Mouse (Mus musculus) liver, adult 2 months (tissue): ENCODE data around the gene Ppp4r3a. TPM values are rescaled to one million over a fixed set of nuclear protein-coding genes. Genes with fewer than 3 reads are reported as not detected.

Experiments
- DNase-seq: peaks from one replicate; pipeline ENCODE4 v3.0.0-alpha.2; 2011; ENCODE audit warnings: low read depth, low spot score; ENCODE audit errors: extremely low read depth
- H3K27ac ChIP-seq: fragments of 200-500 bp; replicated peaks from 2 replicates; pipeline ENCODE4 v1.5.1; 2012; ENCODE audit warnings: low read depth, mild to moderate bottlenecking, control low read depth, inconsistent platforms, low read length; ENCODE audit not compliant: insufficient read depth
- H3K27me3 ChIP-seq: fragments of 200-500 bp; 2 replicates; pipeline ENCODE4 v1.6.1; 2012; ENCODE audit warnings: mild to moderate bottlenecking, moderate library complexity, low read length, inconsistent platforms; ENCODE audit not compliant: control insufficient read depth, insufficient read depth
- H3K36me3 ChIP-seq: fragments of 200-500 bp; 2 replicates; pipeline ENCODE4 v1.6.1; 2012; ENCODE audit warnings: low read length, inconsistent platforms; ENCODE audit not compliant: control insufficient read depth, insufficient read depth
- H3K4me1 ChIP-seq: fragments of 200-500 bp; 2 replicates; pipeline ENCODE4 v1.6.1; 2011; ENCODE audit warnings: low read length; ENCODE audit not compliant: control insufficient read depth, insufficient read depth
- H3K4me3 ChIP-seq: fragments of 200-500 bp; 2 replicates; pipeline ENCODE4 v1.5.1; 2011; ENCODE audit warnings: low read depth, mild to moderate bottlenecking, control low read depth, low read length, moderate library complexity; ENCODE audit not compliant: insufficient read depth
- H3K79me2 ChIP-seq: fragments of 200-500 bp; 2 replicates; pipeline ENCODE4 v1.6.1; 2012; ENCODE audit warnings: inconsistent platforms, mild to moderate bottlenecking, low read length, moderate library complexity; ENCODE audit not compliant: control insufficient read depth, insufficient read depth
- H3K9ac ChIP-seq: fragments of 200-500 bp; 2 replicates; pipeline ENCODE4 v1.6.1; 2012; ENCODE audit warnings: low read depth, mild to moderate bottlenecking, control low read depth, inconsistent platforms, low read length
- CTCF ChIP-seq: fragments of 200-500 bp; IDR thresholded peaks from 2 replicates; pipeline ENCODE4 v1.5.1; 2011; ENCODE audit warnings: low read depth, low read length, control low read depth
- POLR2A ChIP-seq: fragments of 200-500 bp; IDR thresholded peaks from 2 replicates; pipeline ENCODE4 v1.6.1; 2011; ENCODE audit warnings: low read length, control low read depth; ENCODE audit not compliant: insufficient read depth; ENCODE audit errors: extremely low read depth
- WGBS: fragments of 180-500 bp; shearing (Covaris S2); methylation state at CpG from one replicate; pipeline ENCODE4 v1.1.7; 2018; 5-methylcytosine and 5-hydroxymethylcytosine counted together
- polyA plus RNA-seq: library from polyadenylated mRNA; depleted of rRNA; stranded (reverse); fragments of >200 nt; gene quantifications from 2 replicates; pipeline ENCODE4 v1.2.3, GENCODE M21; 2012; rRNA removed
- total RNA-seq: library from RNA; depleted of rRNA; stranded (reverse); fragments of >200 nt; gene quantifications from 2 replicates; pipeline ENCODE4 v1.2.3, GENCODE M21; 2014; rRNA removed

Gene Ppp4r3a
- total and polyA plus RNA-seq, 2 experiments = 12.2 to 41.9 TPM

- H3K27ac ChIP-seq = no peak overlapping the region
- no peak for TF ChIP-seq POLR2A
- no peak for TF ChIP-seq CTCF
Observed at GRCm38 (mm10) chr12:100990291-100990690, 93.2 kb downstream of the Ppp4r3a start.

GRCm38 (mm10) chr12:100989780-100990288 is 93.7 kb downstream of the Ppp4r3a start:
- peak; percentile 56 for DNase-seq
- Histone ChIP-seq H3K27ac (no peak overlapping the region), H3K4me3 (no peak overlapping the region), H3K9ac (no peak overlapping the region), H3K27me3 (no peaks in the 10 kb centered on the region), H3K79me2 (0 out of 2 replicates have a peak, but pooled peaks cover 3% of the 10 kb centered on the region), H3K36me3 (no peaks in the 10 kb centered on the region), H3K4me1 (no peaks in the 10 kb centered on the region)
- TF ChIP-seq CTCF = no peak
- no peak for TF ChIP-seq POLR2A
- WGBS = 65% methylated on average over 4 of the region's 4 CpGs

More at GRCm38 (mm10) chr12:100990291-100990690, 93.2 kb downstream of the Ppp4r3a start:
- H3K4me3 ChIP-seq = no peak overlapping the region
- WGBS = 81% methylated on average over 12 of the region's 12 CpGs
- H3K36me3 ChIP-seq = no peaks in the 10 kb centered on the region
- DNase-seq = no peak
- no peaks in the 10 kb centered on the region for H3K4me1 ChIP-seq
- H3K9ac ChIP-seq = no peak overlapping the region
- H3K27me3 ChIP-seq = no peaks in the 10 kb centered on the region
- H3K79me2 ChIP-seq = 0 out of 2 replicates have a peak, but pooled peaks cover 3% of the 10 kb centered on the region

Other genes starting within 250 kb of the Ppp4r3a start
- gene Gpr68, start 175.5 kb downstream of the Ppp4r3a start, total RNA-seq = 0.09 and 0.20 TPM in 2 replicates
- 0.28 and 0.85 TPM in 2 replicates for gene Gpr68, start 175.5 kb downstream of the Ppp4r3a start, polyA plus RNA-seq
- 1.3 and 1.7 TPM in 2 replicates for gene Ccdc88c, start 54.6 kb downstream of the Ppp4r3a start, total RNA-seq
- 0.58 and 1.1 TPM in 2 replicates for gene Ccdc88c, start 54.6 kb downstream of the Ppp4r3a start, polyA plus RNA-seq